Mouse (Mus musculus) liver, embryonic 14.5 days (tissue): ENCODE data around the gene Hsd17b3.

Experiments
- CTCF ChIP-seq: IDR thresholded peaks from 2 replicates; pipeline ENCODE4 v1.5.1; 2016; ENCODE audit warnings: antibody characterized with exemption, low read depth, control low read depth
- EP300 ChIP-seq: IDR thresholded peaks from 2 replicates; pipeline ENCODE4 v1.6.1; 2016; ENCODE audit warnings: antibody characterized with exemption, low read depth

GRCm38 (mm10) chr13:64033181-64033580 lies 55.8 kb downstream of the Hsd17b3 start:
- no peak for TF ChIP-seq EP300
- no peak for TF ChIP-seq CTCF
